Mouse (Mus musculus) frontal cortex, adult (tissue): ENCODE measurements around the gene Ctdspl2.
"Not testable (repeated sequence)": the region's sequence is repeated elsewhere in the genome, so short reads cannot be mapped to it uniquely, and the experiment has no call there.

ENCODE experiments used
- ATAC-seq: cut with Nextera tagmentation; 2 replicates; pipeline ENCODE4 v1.9.2; 2017; ENCODE audit warnings: mild to moderate bottlenecking, moderate library complexity, mixed read lengths; ENCODE audit not compliant: low TSS enrichment

The Ctdspl2 gene

DNA sequence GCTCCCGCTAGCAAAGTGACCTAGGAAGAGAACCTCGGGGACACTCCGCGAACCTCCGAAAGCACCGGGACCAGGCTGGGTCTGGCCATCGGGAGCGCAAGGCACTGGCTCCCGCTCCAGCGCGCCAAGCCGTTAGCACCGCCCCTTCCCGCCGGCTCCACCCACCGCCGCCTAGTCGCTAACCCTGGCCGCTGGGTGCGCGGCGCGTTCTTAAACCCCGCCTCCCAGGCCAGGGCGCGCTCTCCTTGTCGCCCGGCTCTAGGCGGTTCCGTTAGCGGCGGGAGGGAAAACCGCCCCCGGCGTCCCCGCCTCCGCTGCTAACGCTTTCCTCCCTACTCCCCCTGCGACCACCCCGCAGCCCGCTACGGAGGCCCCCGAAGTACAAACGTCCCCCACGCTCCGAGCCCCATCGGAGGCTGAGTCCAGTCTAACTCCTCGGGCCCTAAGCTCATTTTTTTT, at the start of gene Ctdspl2, which contains the start of gene Mageb3:
Gene Ctdspl2, plus strand, starts transcription at position 237 of the 459 bp plus-strand sequence.
Gene Mageb3, minus strand, starts transcription at position 328 of the 459 bp plus-strand sequence.
- peak; percentile 93 for ATAC-seq

DNA sequence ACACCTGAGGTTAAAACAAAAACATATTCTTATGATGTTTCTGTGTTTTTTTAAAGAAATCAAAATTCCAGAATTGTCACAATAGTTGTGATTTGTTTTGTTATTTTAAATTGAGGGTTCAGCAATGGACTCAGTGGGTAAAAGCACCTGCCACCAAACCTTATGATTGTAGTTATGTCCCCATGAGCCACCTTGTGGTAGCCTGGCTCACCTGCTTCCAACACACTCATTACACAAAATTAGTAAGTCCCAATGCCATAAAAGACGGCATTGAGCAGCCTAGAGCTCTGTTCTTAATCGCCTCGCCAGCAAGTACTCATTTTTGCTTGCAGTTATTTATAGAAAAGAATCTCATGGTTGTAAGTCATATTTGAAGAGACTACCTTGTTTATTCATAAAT, 45.8 kb upstream of the Ctdspl2 start:
- no peak for ATAC-seq

- no peak for ATAC-seq
Measured at GRCm38 (mm10) chr2:121916047-121916970, 39.5 kb upstream of the Ctdspl2 start.

- not testable (repeated sequence) for ATAC-seq
Measured at GRCm38 (mm10) chr2:121937624-121938023, 18.2 kb upstream of the Ctdspl2 start.

DNA sequence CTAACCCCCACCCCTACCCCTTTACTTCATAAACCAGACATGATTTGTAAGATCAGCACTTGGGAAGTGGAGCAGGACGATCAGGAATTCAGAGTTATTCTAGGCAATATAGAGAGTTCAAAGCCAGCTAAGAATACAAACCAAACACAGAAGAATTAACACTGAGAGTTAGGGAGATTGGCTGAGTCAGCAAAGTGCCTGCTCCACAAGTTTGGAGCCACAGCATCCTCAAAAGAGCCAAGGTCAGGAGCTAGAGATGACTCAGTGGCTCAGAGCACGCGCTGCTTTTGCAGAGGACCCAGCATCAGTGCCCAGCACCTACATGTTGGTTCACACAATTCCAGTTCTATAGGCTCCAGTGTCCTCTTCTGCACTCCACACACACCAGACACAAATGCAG, 12.4 kb upstream of the Ctdspl2 start:
- ATAC-seq, result no peak

DNA sequence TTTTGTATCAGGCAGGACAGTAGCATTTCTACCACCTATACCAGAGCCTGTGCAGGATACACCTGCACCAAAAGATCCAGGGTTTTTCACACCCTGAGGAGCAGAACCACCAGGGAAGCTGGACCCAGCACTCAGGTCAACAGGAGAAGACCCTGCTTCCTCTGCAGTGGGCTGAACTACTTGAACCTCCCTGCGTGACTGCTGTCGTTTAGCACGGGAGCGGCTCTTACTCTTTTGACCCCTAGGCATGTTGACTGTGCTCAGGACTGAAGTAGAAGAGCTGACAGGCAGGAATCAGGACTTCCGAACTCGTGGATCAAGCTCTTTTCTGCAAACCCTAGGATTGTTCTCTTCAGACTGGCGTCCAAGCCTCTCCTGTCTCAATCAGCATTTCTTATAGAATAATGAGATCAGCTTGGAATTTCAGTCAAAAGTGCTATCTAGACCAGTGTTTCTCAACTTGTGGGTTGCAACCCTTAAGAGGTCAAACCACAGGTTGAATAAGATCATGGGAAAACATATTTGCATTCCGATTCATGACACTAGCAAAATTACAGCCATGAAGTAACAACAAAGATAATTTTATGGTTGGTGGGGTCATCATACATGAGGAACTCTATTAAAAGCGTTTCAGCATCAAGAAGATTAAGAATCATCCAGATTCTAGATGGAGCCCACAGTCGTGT, 687 bp upstream of the Ctdspl2 start:
- no peak for ATAC-seq

GRCm38 (mm10) chr2:121956224-121957018, 620 bp downstream of the Ctdspl2 start:
- ATAC-seq, result peak; percentile 92

DNA sequence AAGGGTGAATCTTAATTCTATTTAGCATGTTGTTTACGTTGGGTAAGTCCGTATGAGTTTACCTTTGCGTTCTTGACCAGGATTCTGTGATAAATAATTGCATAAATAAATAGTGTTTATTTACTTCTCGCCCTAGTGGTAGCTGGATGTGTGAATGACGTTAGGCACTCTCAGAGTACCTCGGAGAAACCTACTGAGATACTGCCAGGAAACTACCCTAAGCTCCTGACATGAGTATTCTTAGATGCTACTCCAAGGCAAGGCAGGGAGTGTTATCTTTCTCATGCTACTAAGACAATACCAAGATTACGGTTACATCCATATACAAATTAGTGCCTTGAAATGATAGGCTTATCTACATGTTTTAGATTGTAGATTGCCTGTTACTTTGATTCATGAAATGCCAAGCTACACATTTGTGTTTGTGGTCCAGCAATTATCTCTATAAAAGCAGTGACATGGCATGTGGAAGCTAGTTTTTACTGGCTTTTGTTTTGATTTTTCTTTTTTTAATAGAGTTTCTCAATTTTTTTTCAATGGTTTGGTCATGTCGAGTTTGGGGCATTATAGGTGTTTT, 1.5 kb downstream of the Ctdspl2 start:
- no peak for ATAC-seq

DNA sequence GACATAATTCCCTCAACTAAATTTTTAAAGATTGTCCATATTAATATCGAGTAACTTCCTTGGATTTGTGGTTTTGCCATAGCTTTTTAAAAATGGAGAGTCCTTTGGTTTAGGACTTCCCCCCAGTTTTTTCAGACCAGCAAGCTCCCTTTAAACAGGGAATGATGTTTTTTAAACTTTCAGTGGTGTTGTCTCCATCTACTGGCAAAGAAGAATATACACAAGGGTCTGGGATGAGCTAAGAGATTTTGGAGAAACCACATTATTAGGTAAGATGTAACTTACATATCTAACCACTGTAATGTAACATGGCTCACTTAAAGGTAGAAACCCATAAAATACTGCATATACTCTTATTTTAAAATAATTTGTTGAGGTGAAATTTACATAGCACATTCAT, 39.9 kb downstream of the Ctdspl2 start:
- ATAC-seq, result peak; percentile 47; the same call in 1 of the 2 replicates

- no peak for ATAC-seq
Measured at GRCm38 (mm10) chr2:122008832-122009231, 53.0 kb downstream of the Ctdspl2 start.

- peak; percentile 52 for ATAC-seq
Measured at GRCm38 (mm10) chr2:122011441-122011840, 55.6 kb downstream of the Ctdspl2 start.

GRCm38 (mm10) chr2:122018705-122019104, 62.9 kb downstream of the Ctdspl2 start:
- no peak for ATAC-seq

- ATAC-seq, result no peak
Measured at GRCm38 (mm10) chr2:122022284-122022683, 66.5 kb downstream of the Ctdspl2 start.

GRCm38 (mm10) chr2:122027091-122027490, 71.3 kb downstream of the Ctdspl2 start:
- ATAC-seq, result not testable (repeated sequence)

GRCm38 (mm10) chr2:122027862-122028755, 72.3 kb downstream of the Ctdspl2 start, which contains the start of gene Eif3j1:
Gene Eif3j1 (plus strand): TSS chr2:122028546.
- peak; percentile 95 for ATAC-seq

DNA sequence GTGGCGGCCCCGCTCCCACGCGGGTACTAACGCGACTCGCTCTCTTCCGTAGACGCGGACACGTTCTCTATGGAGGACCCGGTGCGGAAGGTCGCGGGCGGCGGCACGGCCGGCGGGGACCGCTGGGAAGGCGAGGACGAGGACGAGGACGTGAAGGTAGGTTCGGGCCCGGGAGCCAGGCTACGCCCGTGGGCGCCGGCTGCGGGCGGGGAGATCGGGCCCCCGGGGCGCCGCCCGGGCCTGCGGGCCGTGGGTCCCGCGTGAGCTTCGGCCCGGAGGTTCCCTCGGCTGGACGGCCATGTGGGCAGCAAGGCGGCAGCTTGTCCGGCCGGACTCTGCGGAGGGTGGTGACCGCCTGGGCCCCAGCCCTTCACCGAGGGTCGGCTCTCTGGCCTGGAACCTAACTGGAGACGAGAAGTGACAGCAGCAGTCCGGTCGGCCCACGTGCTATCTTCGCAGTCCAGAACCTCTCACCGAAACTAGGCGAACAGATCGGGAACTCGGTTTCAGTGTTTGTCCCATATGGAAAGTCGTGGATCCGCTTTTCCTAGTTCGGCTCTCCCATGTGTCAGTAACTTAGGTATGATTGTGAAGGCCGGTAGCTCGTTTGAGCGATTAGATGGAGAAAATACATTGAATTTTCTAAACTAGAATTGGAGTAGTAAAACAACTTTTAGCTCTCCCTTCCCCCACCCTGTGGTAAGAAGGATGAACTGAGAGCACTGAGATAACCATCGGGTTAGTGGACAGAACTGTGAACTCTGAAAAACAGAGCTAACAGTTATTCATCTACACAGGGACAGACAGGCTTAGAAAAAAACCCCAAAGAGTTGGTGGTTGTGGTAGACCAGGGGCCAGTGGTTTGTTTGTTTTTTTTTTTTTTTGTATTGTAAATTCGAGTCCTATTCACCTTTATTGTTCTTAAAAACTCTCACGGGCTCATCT, 73.2 kb downstream of the Ctdspl2 start:
- peak; percentile 71; the same call in 1 of the 2 replicates for ATAC-seq

- no peak for ATAC-seq
Measured at GRCm38 (mm10) chr2:122031970-122032369, 76.2 kb downstream of the Ctdspl2 start.

DNA sequence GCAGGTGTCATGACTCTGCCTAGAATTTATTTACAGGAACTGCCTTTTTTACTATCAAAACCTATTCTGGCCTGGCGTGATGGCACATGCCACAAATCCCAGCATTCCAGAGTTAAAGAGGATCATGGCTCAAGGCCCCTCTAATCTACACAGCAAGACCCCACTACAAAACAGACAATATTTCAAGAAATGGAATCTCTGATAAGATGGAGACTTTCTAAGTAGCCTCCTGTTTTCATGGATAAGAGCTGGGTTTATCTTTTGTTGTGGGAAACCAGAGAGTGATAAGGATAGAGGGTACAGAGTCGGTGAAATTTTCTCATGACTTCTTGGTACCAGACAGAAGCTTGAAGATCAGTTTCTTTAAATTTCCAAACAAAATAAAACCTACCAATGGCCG, 80.3 kb downstream of the Ctdspl2 start:
- ATAC-seq, result no peak

DNA sequence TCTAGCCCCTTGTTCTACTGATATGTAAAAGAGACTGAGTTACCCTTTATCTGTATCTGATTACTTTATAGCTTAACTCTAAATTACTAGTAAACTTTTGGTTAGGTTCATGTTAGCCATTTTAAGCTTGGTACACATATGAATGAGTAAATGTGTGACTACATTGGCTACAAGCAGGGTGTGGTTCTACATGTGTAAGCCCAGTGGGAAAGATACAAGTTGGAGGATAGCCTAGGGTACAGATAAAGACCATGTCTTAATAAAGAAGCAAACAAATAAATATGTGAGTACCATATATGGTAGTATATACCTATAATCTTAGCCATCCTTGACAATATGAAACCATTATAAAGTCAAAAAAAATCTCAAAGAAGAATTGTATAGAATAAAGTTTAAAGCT, 88.1 kb downstream of the Ctdspl2 start:
- ATAC-seq, result no peak
